Mouse (Mus musculus): ENCODE data around the gene Birc2.

The Birc2 gene

GRCm38 (mm10) chr9:7785396-7785795 is 51.5 kb downstream of the Birc2 start:
- no peak for DNase-seq (ENCODE audit: low spot score)

DNA sequence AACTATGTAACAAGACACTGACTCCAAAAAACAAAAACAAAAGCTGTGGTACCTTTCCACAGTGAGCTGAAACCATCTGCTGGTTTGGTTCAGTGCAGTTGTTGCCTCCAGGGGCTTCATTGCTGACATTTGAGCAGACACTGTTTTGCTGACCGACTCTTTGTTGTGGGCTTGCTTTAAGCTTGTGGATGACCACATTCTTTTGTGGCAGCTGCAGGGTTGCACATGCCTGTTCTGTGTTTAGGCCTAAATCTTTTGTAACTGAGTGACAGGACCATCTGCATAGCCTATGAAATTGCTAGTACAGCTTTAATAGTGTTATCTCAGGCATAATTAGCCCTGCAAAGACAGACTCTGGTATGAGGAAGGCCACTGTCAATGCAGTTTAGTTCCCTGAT is 52.2 kb downstream of the Birc2 start:
- DNase-seq (ENCODE audit: low spot score), result no peak

- no peak for DNase-seq (ENCODE audit: low spot score)
Observed at GRCm38 (mm10) chr9:7783823-7784614, 52.8 kb downstream of the Birc2 start.

GRCm38 (mm10) chr9:7780250-7781150 is 56.4 kb downstream of the Birc2 start:
- no peak for DNase-seq (ENCODE audit: low spot score)

DNA sequence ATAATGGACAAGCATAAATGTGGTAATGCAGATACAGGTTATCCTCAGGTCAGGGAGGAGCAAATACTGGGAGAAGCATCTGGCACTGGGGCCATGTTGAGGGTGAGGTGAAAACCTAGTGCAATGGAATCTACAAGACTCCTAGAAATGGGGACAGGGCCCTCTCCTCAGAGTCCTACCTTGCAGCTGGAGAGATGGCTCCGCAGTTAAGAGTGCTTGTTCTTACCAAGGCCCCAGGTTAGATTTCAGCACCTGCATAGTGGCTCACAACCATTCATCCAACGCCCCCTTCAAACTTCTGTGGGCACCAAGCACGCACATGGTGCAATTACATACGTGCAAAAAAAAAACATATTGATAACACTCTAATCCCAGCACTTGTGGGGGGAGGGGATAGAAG is 57.1 kb downstream of the Birc2 start:
- no peak for DNase-seq (ENCODE audit: low spot score)

DNA sequence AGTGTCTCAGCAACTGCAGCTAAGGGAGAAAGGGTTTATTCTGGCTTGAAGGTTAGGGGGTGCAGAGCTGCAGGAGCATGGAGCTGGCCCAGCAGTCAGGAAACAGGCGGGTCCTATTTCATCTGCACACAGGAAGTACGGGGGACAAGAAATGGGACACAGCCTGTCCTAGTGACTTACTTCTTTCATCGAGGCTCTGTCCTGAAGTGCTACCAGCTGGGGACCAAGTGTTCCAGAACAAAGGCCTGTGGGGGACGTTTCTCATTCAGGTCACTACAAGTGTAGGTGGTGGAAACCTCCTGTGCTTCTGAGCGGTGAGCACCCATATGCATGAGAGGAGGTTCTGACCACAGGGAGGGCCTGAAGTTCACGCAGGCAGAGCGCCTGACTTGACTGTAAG is 58.1 kb downstream of the Birc2 start:
- no peak for DNase-seq (ENCODE audit: low spot score)

DNA sequence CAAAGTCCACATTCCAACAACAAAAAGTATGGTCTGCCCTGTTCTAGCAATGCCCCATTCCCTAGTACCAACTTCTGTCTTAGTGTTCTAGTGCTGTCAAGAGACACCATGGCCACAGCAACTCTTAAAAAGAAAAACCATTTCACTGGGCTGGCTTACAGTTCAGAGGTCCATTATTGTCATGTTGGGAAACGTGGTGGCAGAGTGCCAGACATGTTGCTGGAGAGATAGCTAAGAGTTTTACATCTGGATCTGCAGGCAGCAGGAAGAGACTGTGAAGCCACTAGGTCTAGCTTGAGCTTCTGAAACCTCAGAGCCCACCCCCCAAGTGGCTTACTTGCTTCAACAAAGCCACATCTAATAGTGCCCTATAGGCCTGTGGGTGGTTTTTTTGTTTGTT is 59.2 kb downstream of the Birc2 start:
- no peak for DNase-seq (ENCODE audit: low spot score)

GRCm38 (mm10) chr9:7776940-7777339 is 59.9 kb downstream of the Birc2 start:
- DNase-seq (ENCODE audit: low spot score), result no peak

GRCm38 (mm10) chr9:7775986-7776385 is 60.9 kb downstream of the Birc2 start:
- no peak for DNase-seq (ENCODE audit: low spot score)

DNA sequence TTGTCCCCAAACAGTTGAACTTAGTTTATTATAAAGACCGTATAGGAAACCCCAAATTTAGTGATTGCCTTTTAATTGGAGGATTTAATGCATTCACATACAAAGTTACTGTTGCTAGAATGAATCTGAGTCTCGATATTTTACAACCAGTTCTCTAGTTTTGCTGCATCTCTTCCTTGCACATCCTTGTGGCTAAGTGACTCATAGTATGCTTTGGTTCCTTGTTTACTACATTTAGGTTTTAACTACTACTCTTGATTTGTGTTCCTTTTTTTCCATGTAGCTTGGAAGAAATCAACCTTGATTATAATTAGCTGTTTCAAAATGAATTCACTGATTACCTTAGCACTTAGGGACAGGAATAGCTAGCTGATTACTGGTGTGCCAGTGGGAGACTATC is 61.9 kb downstream of the Birc2 start:
- no peak for DNase-seq (ENCODE audit: low spot score)

DNA sequence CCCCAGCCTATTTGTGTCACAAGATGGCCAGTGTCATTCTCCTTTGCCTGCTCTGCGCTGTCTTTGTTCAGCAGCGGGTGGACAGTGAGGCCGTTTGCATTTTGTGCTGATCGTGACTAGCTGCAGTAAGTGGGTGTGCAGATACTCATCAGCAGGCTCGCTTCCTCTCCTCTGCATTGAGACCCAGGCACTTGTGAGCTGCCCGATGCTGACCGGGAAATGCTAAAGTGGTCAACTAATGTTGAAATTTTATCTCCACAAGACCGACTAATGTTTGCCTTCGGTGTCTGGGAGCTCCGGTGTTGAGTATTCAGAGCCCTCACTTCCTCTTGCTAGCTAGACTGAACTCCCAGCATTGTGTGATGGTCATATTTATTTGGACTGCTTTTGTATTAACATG is 62.3 kb downstream of the Birc2 start:
- no peak for DNase-seq (ENCODE audit: low spot score)

- no peak for DNase-seq (ENCODE audit: low spot score)
Observed at GRCm38 (mm10) chr9:7773686-7774085, 63.2 kb downstream of the Birc2 start.

GRCm38 (mm10) chr9:7772773-7773454 is 64.0 kb downstream of the Birc2 start:
- DNase-seq (ENCODE audit: low spot score), result no peak

DNA sequence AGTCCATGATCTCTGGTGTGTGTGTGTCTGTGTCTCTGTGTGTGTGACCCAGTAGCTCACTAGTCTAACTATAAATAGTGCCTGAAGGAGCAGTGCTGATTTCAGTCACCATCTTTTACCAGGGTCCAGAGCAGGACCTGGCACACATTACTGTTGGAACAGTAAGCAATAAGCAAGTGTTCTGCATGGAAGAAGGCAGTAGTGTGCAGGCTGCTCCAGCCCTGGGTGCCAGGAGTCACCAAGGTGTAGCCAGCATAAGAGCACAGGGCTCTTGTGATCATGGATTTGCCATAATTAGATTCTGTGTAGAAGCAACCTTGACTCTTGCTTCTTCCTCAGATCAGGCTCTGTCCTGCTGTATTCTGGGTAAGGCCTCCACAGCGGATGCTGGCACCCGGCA is 64.5 kb downstream of the Birc2 start:
- DNase-seq (ENCODE audit: low spot score), result no peak

DNA sequence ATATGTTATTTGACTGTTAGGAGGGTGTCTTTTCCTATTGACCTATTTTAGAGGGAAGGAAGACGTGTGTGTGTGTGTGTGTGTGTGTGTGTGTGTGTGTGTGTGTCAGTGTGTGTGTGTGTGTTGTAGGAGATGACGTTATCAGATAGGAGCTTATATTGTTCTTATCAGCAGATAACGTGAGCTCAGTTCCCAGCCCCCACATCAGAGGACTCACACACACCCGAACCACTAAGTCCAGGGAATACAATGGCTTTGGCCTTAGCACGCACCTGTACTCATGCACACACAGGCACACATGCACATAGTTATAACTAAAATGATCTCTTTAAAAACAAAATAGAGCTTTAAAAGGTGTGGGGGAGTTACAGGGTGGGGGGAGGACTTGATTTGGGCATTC is 67.4 kb downstream of the Birc2 start:
- DNase-seq (ENCODE audit: low spot score), result no peak

- DNase-seq (ENCODE audit: low spot score), result no peak
Observed at GRCm38 (mm10) chr9:7769081-7769480, 67.8 kb downstream of the Birc2 start.
